Mouse (Mus musculus) mesoderm, embryonic 11.5 days (tissue): Measurements from ENCODE around the gene Gpn3.
"Not testable (repeated sequence)": the region's sequence is repeated elsewhere in the genome, so short reads cannot be mapped to it uniquely, and the experiment has no call there.

Experiments
- DNase-seq: peaks from one replicate; pipeline ENCODE4 v3.0.0-alpha.2; 2012; ENCODE audit warnings: low read depth, low spot score

The Gpn3 gene

GRCm38 (mm10) chr5:122390006-122390405, 18.3 kb downstream of the Gpn3 start:
- no peak for DNase-seq

- DNase-seq = no peak
Measured at GRCm38 (mm10) chr5:122390671-122391070, 19.0 kb downstream of the Gpn3 start.

- no peak for DNase-seq
Measured at GRCm38 (mm10) chr5:122391178-122391785, 19.6 kb downstream of the Gpn3 start.

GRCm38 (mm10) chr5:122391786-122392180, 20.1 kb downstream of the Gpn3 start, which contains the start of gene Arpc3:
Gene Arpc3, plus strand, starts transcription at chr5:122391878.
- peak; percentile 94 for DNase-seq

GRCm38 (mm10) chr5:122392227-122393004, 20.7 kb downstream of the Gpn3 start:
- no peak for DNase-seq

GRCm38 (mm10) chr5:122393887-122394286, 22.2 kb downstream of the Gpn3 start:
- DNase-seq = peak; percentile 83

GRCm38 (mm10) chr5:122396791-122397190, 25.1 kb downstream of the Gpn3 start:
- DNase-seq = no peak

GRCm38 (mm10) chr5:122397495-122397894, 25.8 kb downstream of the Gpn3 start:
- DNase-seq = no peak

GRCm38 (mm10) chr5:122399871-122400270, 28.2 kb downstream of the Gpn3 start:
- no peak for DNase-seq

GRCm38 (mm10) chr5:122400628-122401302, 29.1 kb downstream of the Gpn3 start:
- DNase-seq = no peak

- DNase-seq = peak; percentile 64
Measured at GRCm38 (mm10) chr5:122401303-122401640, 29.6 kb downstream of the Gpn3 start.

- no peak for DNase-seq
Measured at GRCm38 (mm10) chr5:122402160-122402559, 30.5 kb downstream of the Gpn3 start.

GRCm38 (mm10) chr5:122402772-122403171, 31.1 kb downstream of the Gpn3 start:
- no peak for DNase-seq

GRCm38 (mm10) chr5:122403362-122403761, 31.7 kb downstream of the Gpn3 start:
- DNase-seq = no peak

GRCm38 (mm10) chr5:122405537-122405936, 33.9 kb downstream of the Gpn3 start:
- DNase-seq = no peak

GRCm38 (mm10) chr5:122409692-122410645, 38.3 kb downstream of the Gpn3 start:
- DNase-seq = no peak

GRCm38 (mm10) chr5:122411892-122412291, 40.2 kb downstream of the Gpn3 start:
- DNase-seq = no peak

- no peak for DNase-seq
Measured at GRCm38 (mm10) chr5:122412826-122413225, 41.1 kb downstream of the Gpn3 start.

GRCm38 (mm10) chr5:122414351-122414750, 42.7 kb downstream of the Gpn3 start:
- DNase-seq = no peak

GRCm38 (mm10) chr5:122415465-122415864, 43.8 kb downstream of the Gpn3 start:
- no peak for DNase-seq

- DNase-seq = not testable (repeated sequence)
Measured at GRCm38 (mm10) chr5:122420676-122421075, 49.0 kb downstream of the Gpn3 start.
